Comparison of ENCODE assay signal across 11 mouse cellular contexts in genomic region chr8:70331526-70331925, GRCm38 (mm10). TPM values are rescaled to one million over a fixed set of nuclear protein-coding genes. Genes with fewer than 3 reads are reported as not detected.
DNase-seq lines count a peak whose midpoint lies in the region; ATAC-seq and TF ChIP-seq lines count a peak whose summit lies in the region.
"Had no signal": no experiment of that assay in that cellular context is flagged by ENCODE, and none has a peak within 500 bp of the region (broad histone marks: within the 10 kb centered on the region; RNA-seq: fewer than 3 reads in every experiment).

No protein-coding gene starts in this region.

- H3K4me2 ChIP-seq in forebrain, embryonic 16.5 days (ENCODE audit: low read length): no peak overlapping the region
- H3K4me2 ChIP-seq in midbrain, embryonic 16.5 days (ENCODE audit: low read length): no peak overlapping the region

- H3K27ac ChIP-seq in heart, adult 2 months: no peak overlapping the region
- H3K27ac ChIP-seq in forebrain, embryonic 16.5 days (ENCODE audit: low read length): no peak overlapping the region
- 0 out of 2 replicates have a peak overlapping the region, but pooled peaks have one; percentile 39 for H3K27ac ChIP-seq in midbrain, embryonic 16.5 days (ENCODE audit: low read length)
- H3K27ac ChIP-seq: gastrocnemius, adult 2 months had no signal

- no peaks in the 10 kb centered on the region for H3K4me1 ChIP-seq in heart, adult 2 months (ENCODE audit: control insufficient read depth, insufficient read depth, low read length)
- peaks cover 28% of the 10 kb centered on the region for H3K4me1 ChIP-seq in forebrain, embryonic 16.5 days (replicated peaks; ENCODE audit: control insufficient read depth, insufficient read depth, low read length)
- peaks cover 10% of the 10 kb centered on the region for H3K4me1 ChIP-seq in midbrain, embryonic 16.5 days (ENCODE audit: control insufficient read depth, insufficient read depth, low read length)

- H3K9ac ChIP-seq in heart, adult 2 months (ENCODE audit: low read depth, low read length): no peak overlapping the region
- no peak overlapping the region; the same call in 1 of the 2 replicates for H3K9ac ChIP-seq in forebrain, embryonic 16.5 days (replicated peaks; ENCODE audit: low read depth, low read length)
- H3K9ac ChIP-seq in midbrain, embryonic 16.5 days (ENCODE audit: low read depth, low read length): peak overlapping the region; percentile 45; the same call in 1 of the 2 replicates

- peak; percentile 89 for DNase-seq in heart, adult 11 months
- DNase-seq in heart, adult 2 months: no peak
- peak; percentile 41 for DNase-seq in ZHBTc4 (ENCODE audit: low read depth, low spot score)
- DNase-seq in urinary bladder, postnatal 25 days (ENCODE audit: low spot score): no peak
- no peak for DNase-seq in spleen, adult 12 weeks (ENCODE audit: low spot score)
- DNase-seq in natural killer cell, adult 2 months (ENCODE audit: low spot score in 2 of 2): no peak
- DNase-seq: B cell, adult 2 months had no signal

- TF ChIP-seq EP300 in heart, adult 2 months (IDR thresholded peaks at IDR 0.05; ENCODE audit: insufficient read depth, low read depth, low read length): no peak

- TF ChIP-seq CTCF in heart, adult 2 months (IDR thresholded peaks at IDR 0.05): no peak

- no peaks in the 10 kb centered on the region for H3K79me2 ChIP-seq in heart, adult 2 months (replicated peaks; ENCODE audit: control insufficient read depth, insufficient read depth, low read length)

- 94% methylated on average over 19 of the region's 19 CpGs for WGBS in heart, adult 2 months
- 59% methylated on average over 19 of the region's 19 CpGs for WGBS in forebrain, embryonic 16.5 days
- 56% methylated on average over 19 of the region's 19 CpGs for WGBS in midbrain, embryonic 16.5 days

- no peaks in the 10 kb centered on the region for H3K27me3 ChIP-seq in heart, adult 2 months (ENCODE audit: control insufficient read depth, insufficient read depth, low read length)
- H3K27me3 ChIP-seq in forebrain, embryonic 16.5 days (replicated peaks; ENCODE audit: control insufficient read depth, insufficient read depth, low read length): no peaks in the 10 kb centered on the region
- no peaks in the 10 kb centered on the region for H3K27me3 ChIP-seq in midbrain, embryonic 16.5 days (ENCODE audit: control insufficient read depth, insufficient read depth, low read depth, low read length)

- no peaks in the 10 kb centered on the region for H3K9me3 ChIP-seq in forebrain, embryonic 16.5 days (ENCODE audit: control insufficient read depth, low read length)
- H3K9me3 ChIP-seq in midbrain, embryonic 16.5 days (replicated peaks; ENCODE audit: control insufficient read depth, low read length, poor library complexity, severe bottlenecking): no peaks in the 10 kb centered on the region

- ATAC-seq in forebrain, embryonic 16.5 days: peak; percentile 7; the same call in 1 of the 2 replicates
- ATAC-seq in midbrain, embryonic 16.5 days: no peak

- no peak for TF ChIP-seq POLR2A in heart, adult 2 months (IDR thresholded peaks at IDR 0.05; ENCODE audit: insufficient read depth, low read depth, low read length)

- no peak overlapping the region for H3K4me3 ChIP-seq in heart, adult 2 months
- no peak overlapping the region for H3K4me3 ChIP-seq in forebrain, embryonic 16.5 days (replicated peaks; ENCODE audit: low read length)
- no peak overlapping the region for H3K4me3 ChIP-seq in midbrain, embryonic 16.5 days (ENCODE audit: low read depth, low read length)
- H3K4me3 ChIP-seq: gastrocnemius, adult 2 months had no signal

- intact Hi-C loops in heart, adult 2 months (cut with DNase I): no loop called here

- H3K36me3 ChIP-seq in heart, adult 2 months (ENCODE audit: control insufficient read depth, insufficient read depth, low read length): no peaks in the 10 kb centered on the region
- peaks cover 49% of the 10 kb centered on the region for H3K36me3 ChIP-seq in forebrain, embryonic 16.5 days (ENCODE audit: control insufficient read depth, insufficient read depth)
- peaks cover 60% of the 10 kb centered on the region for H3K36me3 ChIP-seq in midbrain, embryonic 16.5 days (ENCODE audit: control insufficient read depth, insufficient read depth, low read length)

RNA-seq across cellular contexts. Expression of gene Gdf1, which starts 1.9 kb away (rescaled TPM):
- not detected for total RNA-seq in heart, adult 2 months (2021)
- polyA plus RNA-seq in heart, adult 2 months (2012; rRNA removed): 0.14 TPM in 1 of 2 replicates, not detected in the other
- polyA plus RNA-seq in forebrain, embryonic 16.5 days (2015; fragmentation: Nextera tagmentation; extraction: Ambion mirVana): 3.9 and 5.8 TPM in 2 replicates
- polyA plus RNA-seq in midbrain, embryonic 16.5 days (2015; fragmentation: Nextera tagmentation; extraction: Ambion mirVana): 2.5 and 7.0 TPM in 2 replicates
- total RNA-seq: common myeloid progenitor, adult 5-6 weeks had no signal

RNA-seq across cellular contexts. Expression of gene Cers1, which starts 16.0 kb away (rescaled TPM):
- under 1 TPM; 0.34 to 0.64 TPM for total RNA-seq in heart, adult 2 months (2021)
- polyA plus RNA-seq in heart, adult 2 months (2012; rRNA removed): 0.97 and 1.2 TPM in 2 replicates
- polyA plus RNA-seq in forebrain, embryonic 16.5 days (2015; fragmentation: Nextera tagmentation; extraction: Ambion mirVana): 32.7 and 35.8 TPM in 2 replicates
- 40.3 and 42.1 TPM in 2 replicates for polyA plus RNA-seq in midbrain, embryonic 16.5 days (2015; fragmentation: Nextera tagmentation; extraction: Ambion mirVana)
- total RNA-seq: common myeloid progenitor, adult 5-6 weeks had no signal

RNA-seq across cellular contexts. Expression of gene Upf1, which starts 21.6 kb away (rescaled TPM):
- 10 to 100 TPM; 42.6 to 43.9 TPM for total RNA-seq in heart, adult 2 months (2021)
- 17.4 and 23.4 TPM in 2 replicates for polyA plus RNA-seq in heart, adult 2 months (2012; rRNA removed)
- 11.8 and 13.6 TPM in 2 replicates for polyA plus RNA-seq in forebrain, embryonic 16.5 days (2015; fragmentation: Nextera tagmentation; extraction: Ambion mirVana)
- polyA plus RNA-seq in midbrain, embryonic 16.5 days (2015; fragmentation: Nextera tagmentation; extraction: Ambion mirVana): 11.3 and 11.6 TPM in 2 replicates

RNA-seq across cellular contexts. Expression of gene Cope, which starts 29.2 kb away (rescaled TPM):
- total RNA-seq in heart, adult 2 months (2021): 100 to 1,000 TPM; 147 to 155 TPM
- 193 and 209 TPM in 2 replicates for polyA plus RNA-seq in heart, adult 2 months (2012; rRNA removed)
- 270 and 273 TPM in 2 replicates for polyA plus RNA-seq in forebrain, embryonic 16.5 days (2015; fragmentation: Nextera tagmentation; extraction: Ambion mirVana)
- 261 and 268 TPM in 2 replicates for polyA plus RNA-seq in midbrain, embryonic 16.5 days (2015; fragmentation: Nextera tagmentation; extraction: Ambion mirVana)

RNA-seq across cellular contexts. Expression of gene Ddx49, which starts 29.2 kb away (rescaled TPM):
- total RNA-seq in heart, adult 2 months (2021): 10 to 100 TPM; 21.6 to 26.4 TPM
- polyA plus RNA-seq in heart, adult 2 months (2012; rRNA removed): 24.3 and 27.1 TPM in 2 replicates
- polyA plus RNA-seq in forebrain, embryonic 16.5 days (2015; fragmentation: Nextera tagmentation; extraction: Ambion mirVana): 53.7 and 57.5 TPM in 2 replicates
- 40.3 and 45.0 TPM in 2 replicates for polyA plus RNA-seq in midbrain, embryonic 16.5 days (2015; fragmentation: Nextera tagmentation; extraction: Ambion mirVana)

Comparison
In these comparisons a context has a peak if more than half of its experiments do, and no peak if none do; other contexts are left out.
1. DNase-seq: peak in heart, adult 11 months (single experiment) and ZHBTc4 (single experiment); none in heart, adult 2 months (0 of 2), urinary bladder, postnatal 25 days (single experiment), spleen, adult 12 weeks (single experiment) and natural killer cell, adult 2 months (0 of 2).
2. RNA of gene Cers1, which starts 16.0 kb away (polyA plus RNA-seq): 40.3 to 42.1 TPM in midbrain, embryonic 16.5 days and 32.7 to 35.8 TPM in forebrain, embryonic 16.5 days; 0.97 to 1.2 TPM in heart, adult 2 months; every median in the first group is over 10 times any median in the second.